Mouse (Mus musculus) heart, postnatal 0 days (tissue): ENCODE results near the gene Sec14l5.

ENCODE experiments used
- CTCF ChIP-seq: IDR thresholded peaks from 2 replicates; pipeline ENCODE4 v1.5.1; 2016; ENCODE audit warnings: antibody characterized with exemption, control low read depth, low read depth
- EP300 ChIP-seq: IDR thresholded peaks from 2 replicates; pipeline ENCODE4 v1.6.1; 2016; ENCODE audit warnings: antibody characterized with exemption, low read depth

GRCm38 (mm10) chr16:5172636-5173035, 25.7 kb downstream of the Sec14l5 start:
- TF ChIP-seq EP300 (no peak), CTCF (no peak)
